Mouse (Mus musculus) megakaryocyte, embryonic 14.5 days (primary cell): ENCODE results near the gene Eif4h.

Experiments used
- FLI1 ChIP-seq: IDR thresholded peaks from 2 replicates; pipeline ENCODE4 v1.6.1; 2012; ENCODE audit warnings: low read length, inconsistent platforms, mixed read lengths
- GATA1 ChIP-seq: IDR thresholded peaks from 3 replicates; pipeline ENCODE4 v1.6.1; 2012; ENCODE audit warnings: mixed read lengths, low read length, inconsistent platforms, borderline replicate concordance

- TF ChIP-seq GATA1 (no peak), FLI1 (no peak)
Observed at GRCm38 (mm10) chr5:134678031-134678430, 38.7 kb upstream of the Eif4h start.
